Mouse (Mus musculus): ENCODE measurements at regions not wholly inside any gene's neighbourhood (a gene's known extent, or its start where the extent isn't known, plus 50 kb on each side); places are given as distances from the start of the nearest gene placed in this dataset.

DNA sequence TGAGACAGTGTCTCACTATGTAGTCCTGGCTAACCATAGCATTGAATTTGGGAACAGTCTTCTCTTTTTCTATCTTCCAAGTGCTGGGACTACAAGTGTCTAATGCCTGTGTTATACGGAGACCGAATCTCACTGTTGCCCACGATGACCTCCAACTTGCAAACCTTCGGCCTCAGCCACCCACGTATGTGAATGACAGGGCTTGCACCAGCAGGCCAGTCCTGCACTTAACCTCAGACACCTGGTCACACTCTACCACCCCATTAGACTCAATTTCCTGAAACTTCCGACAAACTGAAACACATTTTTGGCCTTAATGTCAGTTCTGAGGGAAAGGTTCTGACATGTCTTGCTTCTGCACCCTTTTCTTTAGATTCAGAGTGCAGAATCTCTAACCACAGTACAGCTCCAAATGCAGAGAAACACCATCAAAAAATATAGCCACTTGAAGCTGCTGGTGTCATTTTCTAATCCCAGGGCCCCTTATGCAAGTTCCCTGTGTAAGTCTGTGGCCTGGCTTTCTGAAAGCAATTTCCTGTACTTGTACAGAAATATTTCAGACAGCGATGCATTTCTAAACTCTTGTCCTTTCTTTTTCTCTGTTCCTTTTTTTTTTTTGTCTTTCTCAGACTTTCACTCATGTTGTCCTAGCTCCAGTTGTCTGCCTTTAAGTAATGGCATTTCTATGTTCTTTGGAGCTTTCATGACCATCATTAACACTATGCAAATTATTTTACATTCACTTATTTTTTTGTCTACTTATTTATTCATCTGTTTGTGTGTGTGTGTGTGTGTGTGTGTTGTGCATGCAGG, 97.8 kb downstream of the Tmsb4x start:
- no peak for TF ChIP-seq EP300 (IDR thresholded peaks at IDR 0.05; ENCODE audit: low read depth)
- TF ChIP-seq CTCF (IDR thresholded peaks at IDR 0.05; ENCODE audit: low read depth), result no peak

Measured in liver, embryonic 14.5 days (tissue).